Mouse (Mus musculus): Measurements from ENCODE around the gene Ppfibp2. TPM values are rescaled to one million over a fixed set of nuclear protein-coding genes. Genes with fewer than 3 reads are reported as not detected.

The Ppfibp2 gene
- total and polyA plus RNA-seq, 3 experiments = 0.27 TPM; not detected in 2

DNA sequence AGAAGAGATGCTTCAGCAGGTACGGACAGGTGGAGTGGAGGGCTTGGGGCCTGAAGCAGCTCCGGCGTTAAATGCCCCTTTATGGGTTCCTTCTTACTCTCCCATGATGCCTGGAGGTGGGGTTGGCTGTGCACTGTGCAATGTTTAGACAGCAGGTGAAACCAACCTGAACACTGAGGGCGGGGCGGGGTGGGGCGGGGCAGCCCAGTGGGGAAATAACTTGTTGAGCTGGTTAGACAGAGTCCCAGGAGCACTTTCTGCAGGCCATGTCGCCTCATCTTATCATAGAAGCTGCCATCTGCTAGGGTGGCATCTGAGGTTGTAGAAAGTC is 90.9 kb downstream of the Ppfibp2 start:
- Histone ChIP-seq H3K4me3 (ENCODE audit: low read depth, low read length) (no peak overlapping the region), H3K27me3 (ENCODE audit: insufficient read depth, low read length) (no peaks in the 10 kb centered on the region), H3K36me3 (replicated peaks) (no peaks in the 10 kb centered on the region), H3K9me3 (replicated peaks) (peaks cover 44% of the 10 kb centered on the region), H3K4me1 (ENCODE audit: insufficient read depth, low read depth, low read length) (no peaks in the 10 kb centered on the region)
- no peak for TF ChIP-seq GATA2 (IDR thresholded peaks at IDR 0.05; ENCODE audit: borderline replicate concordance, low read depth, low read length)
- TF ChIP-seq POLR2AphosphoS5 (IDR thresholded peaks at IDR 0.05; ENCODE audit: insufficient replicate concordance, low read depth, low read length) = no peak
- no peak for TF ChIP-seq CTCF (IDR thresholded peaks at IDR 0.05; ENCODE audit: low read depth, low read length)
- no peak for TF ChIP-seq GATA1 (IDR thresholded peaks at IDR 0.05; ENCODE audit: borderline replicate concordance, low read length)
- no peak for TF ChIP-seq TAL1 (conservative IDR thresholded peaks at IDR 0.05; ENCODE audit: low read depth, low read length)
- ATAC-seq (ENCODE audit: extremely low read depth, insufficient number of reproducible peaks, low FRiP score, poor library complexity, severe bottlenecking) (no peak), DNase-seq (ENCODE audit: low spot score) (no peak)

DNA sequence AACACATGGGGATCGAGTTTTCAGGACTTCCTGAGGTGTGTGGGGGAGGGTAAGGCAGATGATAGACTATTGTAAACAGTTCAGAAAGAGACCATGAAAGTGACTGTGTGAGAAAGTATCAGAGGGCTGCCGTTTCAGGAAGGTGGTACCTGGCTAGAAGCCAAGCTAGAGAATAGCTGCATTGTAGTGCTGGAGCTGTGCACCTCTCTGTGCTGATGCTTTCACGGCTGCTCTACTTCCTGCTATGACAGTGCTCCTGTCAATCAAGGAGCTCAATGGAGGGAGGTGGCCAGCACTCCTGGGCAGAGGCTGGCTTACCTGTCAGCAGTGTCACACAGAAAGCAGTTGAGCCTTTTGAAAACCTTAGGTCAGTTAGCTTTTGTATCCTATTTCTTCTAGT is 92.4 kb downstream of the Ppfibp2 start:
- TF ChIP-seq POLR2AphosphoS5 (IDR thresholded peaks at IDR 0.05; ENCODE audit: insufficient replicate concordance, low read depth, low read length) (no peak), CTCF (IDR thresholded peaks at IDR 0.05; ENCODE audit: low read depth, low read length) (no peak), GATA2 (IDR thresholded peaks at IDR 0.05; ENCODE audit: borderline replicate concordance, low read depth, low read length) (no peak), GATA1 (IDR thresholded peaks at IDR 0.05; ENCODE audit: borderline replicate concordance, low read length) (no peak), TAL1 (conservative IDR thresholded peaks at IDR 0.05; ENCODE audit: low read depth, low read length) (no peak)
- Histone ChIP-seq H3K27me3 (ENCODE audit: insufficient read depth, low read length) (no peaks in the 10 kb centered on the region), H3K4me1 (ENCODE audit: insufficient read depth, low read depth, low read length) (no peaks in the 10 kb centered on the region), H3K36me3 (replicated peaks) (no peaks in the 10 kb centered on the region), H3K4me3 (ENCODE audit: low read depth, low read length) (no peak overlapping the region), H3K9me3 (replicated peaks) (peaks cover 44% of the 10 kb centered on the region)
- ATAC-seq (ENCODE audit: extremely low read depth, insufficient number of reproducible peaks, low FRiP score, poor library complexity, severe bottlenecking) (no peak), DNase-seq (ENCODE audit: low spot score) (no peak)

DNA sequence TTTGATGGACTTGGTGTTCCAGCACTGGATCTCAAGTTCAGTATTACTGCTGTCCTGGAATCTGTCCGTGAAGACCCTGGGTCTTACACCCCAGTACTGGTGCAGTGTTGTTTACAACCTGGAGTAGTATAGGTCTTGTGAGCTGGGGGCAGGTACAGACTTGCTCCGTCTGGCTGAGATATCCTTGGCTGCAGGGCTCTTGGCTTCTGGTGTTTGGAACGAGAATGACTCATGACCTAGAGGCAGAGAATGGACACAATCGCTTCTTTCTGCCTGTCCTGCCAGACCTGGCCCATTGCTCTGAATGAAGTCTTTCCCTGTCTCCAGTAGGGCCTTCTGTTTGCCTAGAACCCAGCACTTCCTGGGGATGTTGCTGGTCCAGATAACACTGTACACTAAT is 93.0 kb downstream of the Ppfibp2 start:
- H3K27me3 ChIP-seq (ENCODE audit: insufficient read depth, low read length) = no peaks in the 10 kb centered on the region
- no peaks in the 10 kb centered on the region for H3K4me1 ChIP-seq (ENCODE audit: insufficient read depth, low read depth, low read length)
- no peak for DNase-seq (ENCODE audit: low spot score)
- H3K36me3 ChIP-seq (replicated peaks) = no peaks in the 10 kb centered on the region
- H3K4me3 ChIP-seq (ENCODE audit: low read depth, low read length) = no peak overlapping the region
- peaks cover 45% of the 10 kb centered on the region for H3K9me3 ChIP-seq (replicated peaks)
- ATAC-seq (ENCODE audit: extremely low read depth, insufficient number of reproducible peaks, low FRiP score, poor library complexity, severe bottlenecking) = no peak
- TF ChIP-seq CTCF (IDR thresholded peaks at IDR 0.05; ENCODE audit: low read depth, low read length) = no peak
- no peak for TF ChIP-seq POLR2AphosphoS5 (IDR thresholded peaks at IDR 0.05; ENCODE audit: insufficient replicate concordance, low read depth, low read length)
- no peak for TF ChIP-seq TAL1 (conservative IDR thresholded peaks at IDR 0.05; ENCODE audit: low read depth, low read length)
- TF ChIP-seq GATA1 (IDR thresholded peaks at IDR 0.05; ENCODE audit: borderline replicate concordance, low read length) = no peak
- TF ChIP-seq GATA2 (IDR thresholded peaks at IDR 0.05; ENCODE audit: borderline replicate concordance, low read depth, low read length) = no peak

DNA sequence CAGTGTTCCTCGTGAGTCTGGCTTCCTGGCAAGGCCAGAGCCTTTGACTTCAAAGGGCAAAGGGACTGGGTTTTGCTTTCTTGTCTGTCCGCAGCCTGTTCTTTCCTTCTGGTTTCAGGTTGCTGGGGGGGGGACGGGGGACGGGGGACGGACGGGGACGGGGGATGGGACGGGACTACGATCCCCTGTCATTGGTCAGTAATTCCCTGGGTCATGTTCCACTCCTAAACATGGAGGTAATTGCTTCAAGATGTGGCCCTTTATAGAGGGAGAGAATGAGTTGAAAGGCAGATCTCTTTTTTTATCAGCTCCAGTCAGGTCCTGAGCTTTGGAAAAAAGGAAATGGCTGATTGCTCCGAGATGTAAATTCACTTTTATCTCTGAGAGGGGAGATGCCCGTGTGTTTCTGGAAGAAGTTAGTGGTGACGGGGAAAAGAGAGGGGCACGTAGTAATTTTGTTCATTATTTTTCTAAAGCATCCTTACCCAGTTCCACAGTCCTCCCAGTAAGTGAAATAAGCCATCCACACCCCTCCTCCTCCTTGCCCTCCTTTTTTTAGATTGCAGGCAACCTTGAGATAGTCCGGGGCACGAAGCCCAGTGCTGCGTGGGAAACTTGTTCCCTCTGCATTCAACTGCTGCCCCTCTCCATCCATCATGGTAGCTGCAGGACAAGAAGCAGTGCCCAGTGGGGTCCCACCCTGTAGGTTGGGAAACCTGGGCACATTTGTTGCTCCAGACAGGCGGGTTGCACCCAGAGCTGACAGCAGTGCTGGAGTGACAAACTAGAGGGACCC is 95.6 kb downstream of the Ppfibp2 start:
- DNase-seq (ENCODE audit: low spot score) (no peak), ATAC-seq (ENCODE audit: extremely low read depth, insufficient number of reproducible peaks, low FRiP score, poor library complexity, severe bottlenecking) (no peak)
- H3K4me1 ChIP-seq (ENCODE audit: insufficient read depth, low read depth, low read length) = no peaks in the 10 kb centered on the region
- no peaks in the 10 kb centered on the region for H3K36me3 ChIP-seq (replicated peaks)
- no peaks in the 10 kb centered on the region for H3K27me3 ChIP-seq (ENCODE audit: insufficient read depth, low read length)
- H3K4me3 ChIP-seq (ENCODE audit: low read depth, low read length) = no peak overlapping the region
- TF ChIP-seq POLR2AphosphoS5 (IDR thresholded peaks at IDR 0.05; ENCODE audit: insufficient replicate concordance, low read depth, low read length) = no peak
- peaks cover 47% of the 10 kb centered on the region for H3K9me3 ChIP-seq (replicated peaks)

DNA sequence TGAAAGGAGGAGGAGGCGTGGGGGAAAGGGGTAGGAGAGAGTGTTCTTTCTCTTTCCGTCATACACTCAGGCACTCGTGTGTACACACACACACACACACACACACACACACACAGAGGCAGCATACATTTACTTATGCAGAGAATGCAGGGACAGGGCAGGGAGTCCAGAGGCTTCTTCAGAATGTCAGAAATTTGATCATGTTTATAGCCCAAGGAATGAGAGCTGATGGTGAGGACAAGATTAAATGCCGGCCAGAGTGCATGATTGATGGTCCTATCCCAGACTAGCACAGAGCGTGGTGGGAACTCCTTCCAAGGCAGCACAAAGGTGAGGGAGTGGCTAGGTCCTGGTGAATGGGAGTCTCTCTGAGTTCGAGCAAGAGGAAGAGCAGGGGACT is 96.5 kb downstream of the Ppfibp2 start:
- Histone ChIP-seq H3K9me3 (replicated peaks) (peaks cover 50% of the 10 kb centered on the region), H3K27me3 (ENCODE audit: insufficient read depth, low read length) (no peaks in the 10 kb centered on the region), H3K4me3 (ENCODE audit: low read depth, low read length) (no peak overlapping the region), H3K4me1 (ENCODE audit: insufficient read depth, low read depth, low read length) (no peaks in the 10 kb centered on the region), H3K36me3 (replicated peaks) (no peaks in the 10 kb centered on the region)
- no peak for ATAC-seq (ENCODE audit: extremely low read depth, insufficient number of reproducible peaks, low FRiP score, poor library complexity, severe bottlenecking)
- no peak for DNase-seq (ENCODE audit: low spot score)
- no peak for TF ChIP-seq TAL1 (conservative IDR thresholded peaks at IDR 0.05; ENCODE audit: low read depth, low read length)
- TF ChIP-seq GATA2 (IDR thresholded peaks at IDR 0.05; ENCODE audit: borderline replicate concordance, low read depth, low read length) = no peak
- TF ChIP-seq POLR2AphosphoS5 (IDR thresholded peaks at IDR 0.05; ENCODE audit: insufficient replicate concordance, low read depth, low read length) = no peak
- no peak for TF ChIP-seq GATA1 (IDR thresholded peaks at IDR 0.05; ENCODE audit: borderline replicate concordance, low read length)
- TF ChIP-seq CTCF (IDR thresholded peaks at IDR 0.05; ENCODE audit: low read depth, low read length) = no peak

DNA sequence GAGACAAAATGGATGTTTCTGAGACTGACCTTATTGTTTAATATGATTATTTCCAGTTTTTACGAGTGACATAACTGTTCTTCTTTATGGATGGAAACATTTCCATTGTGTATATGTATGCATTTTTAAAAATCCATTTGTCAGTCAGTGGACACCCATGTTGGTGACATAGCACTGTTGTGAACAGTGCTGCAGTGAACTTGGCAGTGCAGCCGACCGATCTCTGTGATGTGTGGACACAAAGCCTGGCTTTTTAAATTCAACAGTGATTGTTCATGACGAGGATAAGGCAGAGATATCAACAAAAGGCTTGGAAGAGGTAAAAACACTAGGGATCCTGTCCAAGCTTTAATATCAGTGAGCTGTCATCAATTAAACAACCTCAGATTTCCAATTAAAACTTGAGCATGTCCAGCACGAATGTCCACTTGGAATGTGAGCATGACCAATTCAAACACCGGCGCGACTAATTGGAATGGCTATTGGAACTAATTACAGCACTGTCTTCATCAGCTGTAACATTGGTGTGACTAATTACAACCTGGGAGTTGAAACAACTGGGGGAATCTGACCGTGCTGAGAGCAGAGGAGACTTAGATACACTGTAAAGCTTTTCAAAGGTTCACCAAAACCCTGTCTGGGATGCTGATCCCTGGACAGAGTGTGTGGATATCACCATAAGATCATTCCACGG is 99.4 kb downstream of the Ppfibp2 start:
- TF ChIP-seq TAL1 (conservative IDR thresholded peaks at IDR 0.05; ENCODE audit: low read depth, low read length) = no peak
- no peak for TF ChIP-seq GATA2 (IDR thresholded peaks at IDR 0.05; ENCODE audit: borderline replicate concordance, low read depth, low read length)
- TF ChIP-seq CTCF (IDR thresholded peaks at IDR 0.05; ENCODE audit: low read depth, low read length) = no peak
- TF ChIP-seq POLR2AphosphoS5 (IDR thresholded peaks at IDR 0.05; ENCODE audit: insufficient replicate concordance, low read depth, low read length) = no peak
- TF ChIP-seq GATA1 (IDR thresholded peaks at IDR 0.05; ENCODE audit: borderline replicate concordance, low read length) = no peak

More for the DNA sequence above, 99.4 kb downstream of the Ppfibp2 start:
- ATAC-seq (ENCODE audit: extremely low read depth, insufficient number of reproducible peaks, low FRiP score, poor library complexity, severe bottlenecking) (no peak), DNase-seq (ENCODE audit: low spot score) (no peak)
- H3K36me3 ChIP-seq (replicated peaks) = no peaks in the 10 kb centered on the region
- peaks cover 44% of the 10 kb centered on the region for H3K9me3 ChIP-seq (replicated peaks)
- H3K27me3 ChIP-seq (ENCODE audit: insufficient read depth, low read length) = no peaks in the 10 kb centered on the region
- H3K4me3 ChIP-seq (ENCODE audit: low read depth, low read length) = no peak overlapping the region
- H3K4me1 ChIP-seq (ENCODE audit: insufficient read depth, low read depth, low read length) = no peaks in the 10 kb centered on the region
